Mouse (Mus musculus): ENCODE data around the gene Gbx2.

The Gbx2 gene

GRCm38 (mm10) chr1:89934316-89935260, 3.6 kb upstream of the Gbx2 start:
- DNase-seq, result no peak

- no peak for DNase-seq
These were observed 2.8 kb upstream of the Gbx2 start for GRCm38 (mm10) chr1:89933786-89934185.

- no peak for DNase-seq
These were observed 2.0 kb upstream of the Gbx2 start for GRCm38 (mm10) chr1:89933028-89933427.

- DNase-seq, result no peak
These were observed 1.6 kb upstream of the Gbx2 start for GRCm38 (mm10) chr1:89932616-89933015.

GRCm38 (mm10) chr1:89932021-89932423, 1.0 kb upstream of the Gbx2 start:
- no peak for DNase-seq

GRCm38 (mm10) chr1:89930551-89930950, 428 bp downstream of the Gbx2 start:
- DNase-seq, result no peak

- DNase-seq, result peak; percentile 26 to 41
These were observed 1.1 kb downstream of the Gbx2 start for GRCm38 (mm10) chr1:89929721-89930505.

- no peak for DNase-seq
These were observed 1.8 kb downstream of the Gbx2 start for GRCm38 (mm10) chr1:89929181-89929580.

GRCm38 (mm10) chr1:89928676-89929075, 2.3 kb downstream of the Gbx2 start:
- no peak for DNase-seq

- DNase-seq, result no peak
These were observed 3.8 kb downstream of the Gbx2 start for GRCm38 (mm10) chr1:89927061-89927661.

GRCm38 (mm10) chr1:89926583-89927060, 4.4 kb downstream of the Gbx2 start:
- no peak for DNase-seq

- no peak for DNase-seq
These were observed 5.3 kb downstream of the Gbx2 start for GRCm38 (mm10) chr1:89925501-89926190.

GRCm38 (mm10) chr1:89923642-89924020, 7.3 kb downstream of the Gbx2 start:
- DNase-seq, result no peak

- no peak for DNase-seq
These were observed 7.9 kb downstream of the Gbx2 start for GRCm38 (mm10) chr1:89922883-89923641.

- no peak for DNase-seq
These were observed 8.7 kb downstream of the Gbx2 start for GRCm38 (mm10) chr1:89922282-89922681.

- DNase-seq, result no peak
These were observed 9.2 kb downstream of the Gbx2 start for GRCm38 (mm10) chr1:89921806-89922205.

GRCm38 (mm10) chr1:89919206-89919605, 11.8 kb downstream of the Gbx2 start:
- no peak for DNase-seq

GRCm38 (mm10) chr1:89918111-89918510, 12.9 kb downstream of the Gbx2 start:
- no peak for DNase-seq

GRCm38 (mm10) chr1:89913611-89914010, 17.4 kb downstream of the Gbx2 start:
- no peak for DNase-seq

- no peak for DNase-seq
These were observed 18.6 kb downstream of the Gbx2 start for GRCm38 (mm10) chr1:89912392-89912791.

- no peak for DNase-seq
These were observed 21.2 kb downstream of the Gbx2 start for GRCm38 (mm10) chr1:89909796-89910195.

GRCm38 (mm10) chr1:89902641-89903040, 28.3 kb downstream of the Gbx2 start:
- no peak for DNase-seq

All from lung, postnatal 4 days (tissue).